Mouse (Mus musculus) activated CD4-positive, CD25-positive, alpha-beta regulatory T cell (primary cell): ENCODE results near the gene Hhat. TPM values are rescaled to one million over a fixed set of nuclear protein-coding genes. Genes with fewer than 3 reads are reported as not detected.

Experiments used
- polyA plus RNA-seq, 2 experiments: library from polyadenylated mRNA; unstranded; fragments of 100-300 nt; shearing (Covaris generic); gene quantifications; one replicate each; pipeline ENCODE4 v1.2.1; 2017

The Hhat gene
- polyA plus RNA-seq: 1 to 10 TPM; 2.6 to 2.9 TPM

DNA sequence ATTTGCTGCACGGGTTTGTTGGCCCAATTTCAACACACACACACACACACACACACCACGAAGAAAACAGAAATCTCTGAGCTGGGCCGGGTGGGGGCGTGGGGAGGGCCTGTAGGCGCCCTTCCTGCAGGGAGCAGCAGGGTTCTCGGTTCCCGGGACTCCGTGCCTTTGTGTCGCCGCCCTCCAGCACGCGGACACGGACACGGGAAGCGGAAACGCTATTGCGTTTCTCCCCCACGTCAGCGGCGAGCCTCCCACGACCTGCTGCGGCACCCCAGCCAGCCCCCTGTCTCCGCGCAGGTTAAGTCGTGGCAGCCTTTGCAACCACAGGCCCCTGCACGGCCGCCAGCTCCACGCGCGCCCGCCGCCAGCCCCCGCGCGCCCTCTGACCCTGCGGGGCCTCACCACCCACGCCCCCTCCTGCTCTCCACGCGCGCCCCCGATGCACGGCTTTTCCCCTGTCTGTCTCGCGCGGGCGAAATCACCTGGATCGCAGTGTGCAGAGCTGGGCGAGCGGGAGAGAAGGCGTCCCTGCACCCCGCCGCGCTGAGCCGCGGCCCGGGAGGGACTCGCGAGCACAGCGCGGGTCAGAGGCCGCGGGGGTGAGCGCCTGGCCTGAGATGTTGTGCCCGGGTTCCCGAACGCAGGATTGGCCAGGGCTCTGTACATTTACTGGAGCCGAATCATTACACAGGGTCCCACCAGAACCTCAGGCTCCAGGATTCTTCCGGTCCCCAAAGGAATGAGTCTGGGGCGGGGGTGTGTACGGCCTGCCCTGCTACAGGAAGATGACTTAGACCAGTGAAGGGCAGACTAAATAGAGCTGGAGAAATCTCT lies at the start of gene Hhat:
Gene Hhat (minus strand): TSS at position 729 of the 837 bp plus-strand sequence.

Other genes starting within 250 kb of the Hhat start
- gene Sertad4, start 84.5 kb upstream of the Hhat start, polyA plus RNA-seq: under 1 TPM in 1 of 2 experiments, not detected in 1; 0.18 TPM